Mouse (Mus musculus) leukemia stem cell, adult 10-12 weeks (primary cell): ENCODE data around the gene Zfp318. TPM values are rescaled to one million over a fixed set of nuclear protein-coding genes. Genes with fewer than 3 reads are reported as not detected.

ENCODE experiments used
- polyA plus RNA-seq: library from polyadenylated mRNA; stranded (reverse); fragments of >175 nt; gene quantifications from 2 replicates; pipeline ENCODE4 v1.2.3, GENCODE M21; 2012; ENCODE audit warnings: low replicate concordance

Gene Zfp318
- polyA plus RNA-seq: 7.3 and 10.6 TPM in 2 replicates

GRCm38 (mm10) chr17:46383294-46384060 lies at the start of gene Zfp318:
TSS of gene Zfp318 (plus strand) at chr17:46383731.

GRCm38 (mm10) chr17:46428761-46429414 lies 45.4 kb downstream of the Zfp318 start, which contains the start of gene Crip3:
TSS of gene Crip3 (plus strand) at chr17:46428926.

GRCm38 (mm10) chr17:46438298-46438873 lies 54.9 kb downstream of the Zfp318 start, which contains the start of gene Slc22a7:
TSS of gene Slc22a7 (minus strand) at chr17:46438457.

Other genes starting within 250 kb of the Zfp318 start
- gene Rsph9, start 239.5 kb upstream of the Zfp318 start, polyA plus RNA-seq: 0.25 TPM in 1 of 2 replicates, not detected in the other
- 1.9 and 8.2 TPM in 2 replicates for gene Mad2l1bp, start 230.2 kb upstream of the Zfp318 start, polyA plus RNA-seq
- 96.1 and 260 TPM in 2 replicates for gene Gtpbp2, start 222.7 kb upstream of the Zfp318 start, polyA plus RNA-seq
- 0.54 and 4.1 TPM in 2 replicates for gene Polh, start 181.1 kb upstream of the Zfp318 start, polyA plus RNA-seq
- 3.6 and 7.9 TPM in 2 replicates for gene Xpo5, start 180.9 kb upstream of the Zfp318 start, polyA plus RNA-seq
- gene Polr1c, start 135.7 kb upstream of the Zfp318 start, polyA plus RNA-seq: 10.7 and 15.0 TPM in 2 replicates
- 130 and 184 TPM in 2 replicates for gene Yipf3, start 135.7 kb upstream of the Zfp318 start, polyA plus RNA-seq
- 1.2 and 2.7 TPM in 2 replicates for gene Lrrc73, start 130.2 kb upstream of the Zfp318 start, polyA plus RNA-seq
- gene Tjap1, start 100.7 kb upstream of the Zfp318 start, polyA plus RNA-seq: 75.3 and 89.6 TPM in 2 replicates
- 0.17 TPM in 1 of 2 replicates, not detected in the other for gene Dlk2, start 86.3 kb upstream of the Zfp318 start, polyA plus RNA-seq
- 14.2 and 18.7 TPM in 2 replicates for gene Abcc10, start 55.4 kb upstream of the Zfp318 start, polyA plus RNA-seq
- 1.0 TPM in 1 of 2 replicates, not detected in the other for gene Crip3, start 45.2 kb downstream of the Zfp318 start, polyA plus RNA-seq
- not detected in 2 replicates for gene Slc22a7, start 54.7 kb downstream of the Zfp318 start, polyA plus RNA-seq
- 0.54 and 1.0 TPM in 2 replicates for gene Ttbk1, start 103.9 kb downstream of the Zfp318 start, polyA plus RNA-seq
- 16.0 and 16.9 TPM in 2 replicates for gene Dnph1, start 113.0 kb downstream of the Zfp318 start, polyA plus RNA-seq
- gene Cul9, start 162.7 kb downstream of the Zfp318 start, polyA plus RNA-seq: 2.6 and 4.9 TPM in 2 replicates
- gene Srf, start 172.4 kb downstream of the Zfp318 start, polyA plus RNA-seq: 172 and 177 TPM in 2 replicates
- gene Ptk7, start 245.8 kb downstream of the Zfp318 start, polyA plus RNA-seq: 0.66 and 1.9 TPM in 2 replicates